Mouse (Mus musculus) left cerebral cortex, postnatal 4 days (tissue): ENCODE measurements around the gene Dmbx1. TPM values are rescaled to one million over a fixed set of nuclear protein-coding genes. Genes with fewer than 3 reads are reported as not detected.

Experiments used
- DNase-seq: peaks from one replicate; pipeline ENCODE4 v3.0.0-alpha.2; 2022
- intact Hi-C: fragments of 180-260 bp; cut with DNase I; formaldehyde crosslinking; loops from one replicate; pipeline ENCODE4 v1.15.1; 2025
- total RNA-seq, 2 experiments: library from RNA; stranded (reverse); gene quantifications; 2 replicates each; pipeline ENCODE4 v1.2.3; 2021

Gene Dmbx1
- total RNA-seq, 2 experiments from 2014 or later: 0.10 to 0.38 TPM

DNA sequence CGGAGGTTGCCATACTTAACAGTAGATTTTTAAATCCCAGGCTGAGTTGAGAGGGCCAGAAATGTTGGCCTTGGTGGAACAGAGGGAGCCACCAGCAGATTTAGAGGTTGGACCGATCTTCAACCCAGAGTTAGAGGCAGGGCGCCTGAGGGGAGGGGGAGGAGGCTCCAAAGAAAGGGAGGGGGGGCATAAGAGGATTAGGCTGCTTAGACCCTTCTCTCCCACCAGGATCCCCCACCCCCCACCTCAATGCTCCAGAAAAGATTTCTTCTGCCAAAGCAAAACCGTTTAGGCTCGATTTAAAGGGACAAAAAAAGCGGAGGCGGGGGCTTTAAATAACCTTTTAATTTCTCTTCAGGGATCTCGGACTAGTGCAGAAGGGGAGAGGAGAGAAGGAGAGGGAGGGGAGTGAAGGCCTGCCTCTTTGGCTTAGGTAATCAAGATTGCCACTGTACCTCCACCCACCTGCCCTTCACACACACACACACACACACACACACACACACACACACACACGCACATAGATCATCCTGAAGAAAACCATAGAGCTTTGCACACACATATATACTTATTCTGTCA lies 1.6 kb upstream of the Dmbx1 start:
- intact Hi-C loops: no loop called here
- no peak for DNase-seq

- intact Hi-C loops: no loop called here
These were observed 955 bp upstream of the Dmbx1 start for GRCm38 (mm10) chr4:115940681-115941080.

DNA sequence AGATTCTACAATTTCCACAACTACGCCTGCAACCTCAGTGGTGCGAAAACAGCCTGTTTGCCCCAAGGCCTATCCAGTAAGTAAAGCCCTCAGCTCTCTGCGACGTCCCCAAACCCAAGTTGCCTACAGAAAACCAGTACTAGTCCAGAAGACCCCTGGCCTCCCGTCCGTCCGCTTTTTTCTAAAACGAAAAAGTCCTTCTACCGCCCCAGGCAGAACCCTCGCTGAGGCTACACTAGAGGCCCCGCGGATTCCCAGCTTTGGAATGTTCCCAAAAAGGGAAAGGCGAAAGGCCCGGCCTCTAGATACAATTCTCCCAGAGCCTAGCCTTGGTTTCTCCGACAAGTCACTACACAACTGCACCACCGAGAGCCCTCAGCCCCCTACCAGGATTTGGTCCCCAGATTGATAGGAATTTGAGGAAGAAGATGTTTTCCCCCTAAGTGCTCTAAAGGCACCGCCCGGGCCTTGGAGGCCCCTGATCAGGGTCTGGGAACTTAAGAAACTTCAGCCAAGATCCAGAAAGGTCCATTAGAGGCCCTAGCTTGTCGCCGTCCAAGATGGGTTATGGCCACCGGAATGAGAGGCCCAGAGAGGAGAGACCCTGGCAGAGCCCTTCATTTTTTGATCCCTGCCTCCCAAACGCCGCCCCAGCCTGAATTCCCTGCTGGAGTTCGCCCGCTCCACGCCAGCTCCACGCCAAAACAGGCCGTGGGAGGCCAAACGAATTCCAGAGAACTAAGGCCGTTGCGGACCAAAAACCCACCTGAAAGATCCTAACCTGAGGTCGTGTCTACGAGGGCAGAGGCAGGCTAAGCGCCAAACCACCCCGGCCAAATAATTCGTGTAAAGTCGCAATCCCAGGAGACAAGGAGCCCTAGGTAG lies 1.2 kb downstream of the Dmbx1 start:
- intact Hi-C loops: no loop called here
- DNase-seq: no peak

More at GRCm38 (mm10) chr4:115940681-115941080, 955 bp upstream of the Dmbx1 start:
- no peak for DNase-seq

DNA sequence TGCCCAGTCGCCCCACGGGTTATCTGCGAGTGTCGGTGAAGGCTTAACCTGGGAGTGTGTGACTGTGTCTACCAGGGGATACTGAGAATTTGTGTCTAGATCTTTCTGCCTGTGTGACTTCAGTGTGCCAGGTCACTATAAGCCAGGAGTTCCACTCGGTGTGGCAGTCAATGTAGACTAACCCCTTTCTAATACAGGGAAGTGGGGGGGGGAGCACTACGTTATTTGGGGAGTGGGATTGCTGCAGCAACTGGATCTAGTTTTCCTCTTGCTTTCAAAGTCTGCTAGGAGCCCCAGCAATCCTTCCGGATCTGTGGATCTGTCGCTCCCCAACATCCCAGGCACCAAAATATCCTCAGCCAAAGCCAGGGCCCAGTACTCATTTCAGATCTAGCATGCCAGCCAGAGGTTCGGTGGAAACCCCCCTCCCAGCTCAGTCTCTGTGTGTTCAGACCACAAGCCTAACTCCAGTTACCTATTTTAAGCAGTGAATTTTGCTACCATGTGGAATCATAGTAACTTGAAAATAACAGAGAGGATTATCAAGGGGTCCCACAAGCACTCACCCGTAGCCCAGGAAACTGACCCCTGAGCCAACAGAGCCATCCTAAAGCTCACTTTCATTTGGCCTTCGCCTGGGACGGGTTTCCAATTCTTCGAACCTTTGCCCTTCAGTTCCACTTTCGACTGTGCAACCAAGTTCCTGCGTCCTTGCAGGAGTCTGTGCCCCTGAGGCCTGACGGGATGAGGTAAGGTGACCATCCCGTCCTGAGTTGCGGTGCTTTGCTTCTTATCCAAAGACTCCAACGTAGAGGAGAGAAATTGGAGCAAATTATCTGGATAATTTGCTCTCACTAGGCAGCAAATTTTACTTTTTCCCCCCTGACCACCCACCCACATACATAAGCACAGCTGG lies 2.4 kb downstream of the Dmbx1 start:
- intact Hi-C loops: no loop called here
- DNase-seq: no peak

GRCm38 (mm10) chr4:115936646-115937045 lies 3.1 kb downstream of the Dmbx1 start:
- DNase-seq: no peak
- intact Hi-C loops: no loop called here

DNA sequence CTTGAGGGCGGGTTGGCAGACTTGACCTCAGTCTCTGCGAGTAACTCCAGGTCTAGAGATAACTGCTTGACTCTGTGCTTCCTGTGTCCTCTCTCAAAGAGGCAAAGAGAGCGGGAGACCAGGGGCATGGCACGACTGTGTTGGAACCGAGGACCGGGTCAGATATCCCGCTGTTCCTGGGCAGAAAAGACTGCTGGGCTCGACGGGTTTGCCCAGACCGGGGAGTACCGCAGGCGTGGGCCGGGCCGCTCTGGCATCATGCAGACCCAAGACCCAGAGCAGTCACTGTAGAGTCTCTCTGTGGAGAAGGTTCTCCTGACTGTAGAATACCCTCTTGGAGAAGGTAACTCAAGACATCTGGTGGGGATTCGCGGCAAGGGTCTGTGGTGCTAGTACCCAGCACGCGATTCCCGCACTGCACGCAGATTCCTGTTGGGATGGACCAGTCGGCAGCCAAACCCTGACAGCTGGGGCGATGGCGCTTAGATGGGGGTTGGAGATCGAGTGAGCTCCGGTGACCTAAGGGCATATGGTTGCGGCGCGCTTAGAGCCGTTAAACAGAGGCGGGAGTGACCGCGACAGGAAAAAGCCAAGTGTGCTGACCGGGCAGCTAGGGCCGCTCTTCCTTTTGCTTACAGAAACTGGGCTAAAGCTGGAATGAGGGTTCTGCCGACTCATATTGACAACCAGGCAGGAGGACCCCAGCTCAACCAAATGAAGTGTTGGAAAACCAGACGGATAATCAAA lies 3.7 kb downstream of the Dmbx1 start:
- intact Hi-C loops: no loop called here
- no peak for DNase-seq

DNA sequence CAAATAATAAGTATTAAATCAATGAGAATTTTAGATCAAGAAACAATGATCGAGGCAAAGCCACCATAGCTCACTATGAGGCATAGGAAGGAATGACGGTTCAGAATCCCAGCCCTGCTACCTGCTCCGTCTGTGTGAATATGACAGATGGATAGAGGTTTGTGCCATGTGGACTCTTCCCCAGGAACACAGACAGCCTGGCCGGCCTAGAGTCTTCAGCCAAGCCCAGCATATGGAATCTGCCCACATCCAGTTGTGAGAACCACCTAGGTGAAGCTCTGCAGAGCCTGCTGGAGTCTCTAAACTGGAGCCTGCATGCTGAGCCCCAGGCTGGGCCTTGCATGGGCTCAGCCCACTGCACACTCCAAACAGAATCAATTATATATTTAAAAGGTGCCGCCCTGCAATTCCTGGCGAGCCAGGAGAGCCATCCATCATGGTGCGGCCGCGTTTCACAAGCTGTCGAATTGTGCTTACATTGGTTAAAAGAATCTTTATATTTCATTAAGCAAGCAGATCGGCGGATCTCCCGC lies 8.1 kb downstream of the Dmbx1 start:
- DNase-seq: no peak
- intact Hi-C loops: no loop called here

DNA sequence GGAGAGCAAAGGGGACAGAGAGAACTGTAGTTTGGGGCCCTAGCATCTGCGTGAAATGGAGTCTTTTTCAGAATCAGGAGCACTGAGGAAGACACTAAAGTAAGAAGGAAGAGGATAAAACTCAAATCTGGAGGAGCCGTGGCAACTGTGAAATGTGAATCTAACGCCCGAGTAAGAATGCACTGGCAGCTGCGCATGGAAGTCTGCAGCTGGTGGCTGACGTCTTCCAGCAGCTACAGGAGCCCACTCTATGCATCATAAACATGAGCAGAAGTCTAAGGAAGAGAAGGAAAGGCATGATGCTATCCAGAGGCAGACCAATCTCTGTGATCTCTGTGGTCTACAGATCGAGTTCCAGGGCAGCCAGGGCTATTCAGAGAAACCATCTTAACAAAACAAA lies 12.1 kb downstream of the Dmbx1 start:
- intact Hi-C loops: no loop called here
- DNase-seq: no peak

DNA sequence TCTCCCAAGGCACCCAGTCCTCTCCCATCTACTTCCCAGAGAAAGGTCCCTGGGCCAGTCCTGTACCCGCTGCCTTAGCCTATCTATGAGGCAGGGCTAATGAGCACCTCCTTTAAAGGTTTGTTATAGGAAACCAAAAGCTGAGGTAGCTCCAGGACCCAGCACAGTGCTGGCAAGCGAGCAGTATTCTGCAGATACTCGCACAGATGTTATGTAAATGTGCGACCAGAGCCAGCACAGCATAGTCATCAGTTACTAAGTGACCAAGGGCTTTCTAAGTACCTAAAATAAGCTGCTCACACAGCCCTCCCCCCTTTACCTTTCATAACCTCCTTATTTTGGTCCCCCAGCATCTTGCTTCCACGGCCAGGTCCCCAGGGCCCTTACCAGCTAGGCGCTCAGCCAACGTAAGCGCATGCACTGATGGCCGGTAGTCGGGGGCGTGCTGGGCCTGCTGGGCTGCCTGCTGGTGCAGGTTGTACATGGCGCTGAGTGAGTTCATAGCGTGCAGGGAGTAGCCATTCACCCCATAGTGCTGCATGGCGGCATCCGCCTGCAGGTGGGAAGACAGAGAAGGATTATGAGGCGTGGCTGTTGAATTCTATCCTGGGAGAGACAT lies 16.4 kb downstream of the Dmbx1 start:
- DNase-seq: peak; percentile 49
- intact Hi-C loops: no loop called here

- intact Hi-C loops: no loop called here
- DNase-seq: no peak
These were observed 17.0 kb downstream of the Dmbx1 start for GRCm38 (mm10) chr4:115922688-115923087.

GRCm38 (mm10) chr4:115919911-115920310 lies 19.8 kb downstream of the Dmbx1 start:
- intact Hi-C loops: no loop called here
- no peak for DNase-seq

GRCm38 (mm10) chr4:115911586-115911985 lies 28.1 kb downstream of the Dmbx1 start:
- no peak for DNase-seq
- intact Hi-C loops: no loop called here

DNA sequence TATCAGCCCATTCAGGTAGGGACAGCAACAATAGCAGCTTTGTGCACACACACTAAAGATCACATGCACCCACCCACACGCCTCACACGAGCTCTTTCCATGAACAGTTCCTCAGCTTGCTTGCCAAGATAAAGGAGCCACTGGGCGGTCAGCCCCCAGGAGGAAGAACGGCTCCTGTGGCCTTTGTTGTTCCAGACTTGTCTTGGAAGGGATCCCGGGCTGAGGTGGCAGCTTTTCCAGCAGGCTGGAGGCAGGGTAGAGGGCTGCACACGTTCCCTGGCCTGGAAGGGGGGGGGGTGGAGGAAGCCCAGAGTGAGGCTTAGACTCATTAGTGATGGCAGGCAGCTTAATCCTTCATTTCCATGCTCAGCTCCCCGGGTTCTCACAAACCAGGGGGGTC lies 31.1 kb downstream of the Dmbx1 start:
- peak; percentile 74 for DNase-seq
- intact Hi-C loops: loop anchor here (10.0 kb wide), 1 partner anchor 156 kb away; no protein-coding TSS in a partner anchor

DNA sequence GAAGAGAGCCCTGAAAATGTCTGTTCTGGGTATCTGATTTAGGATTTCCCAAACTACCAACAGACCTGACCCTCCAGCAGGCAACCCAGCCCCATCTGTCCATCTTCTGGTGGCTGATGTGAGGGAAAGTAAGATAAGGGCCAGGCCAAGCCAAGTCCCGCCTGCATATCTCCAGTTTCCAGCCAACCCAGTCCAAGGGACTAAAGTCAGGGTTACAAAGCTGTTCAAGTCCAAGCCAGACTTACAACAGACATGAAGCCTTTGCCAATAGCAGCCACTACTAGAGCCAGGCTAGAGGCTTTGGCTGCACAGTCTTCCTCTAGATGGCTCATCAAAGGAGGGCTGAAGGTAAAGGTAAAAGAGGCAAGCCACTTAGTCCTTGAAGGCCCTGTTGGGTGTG lies 31.7 kb downstream of the Dmbx1 start:
- intact Hi-C loops: loop anchor here (10.0 kb wide), 1 partner anchor 157 kb away; no protein-coding TSS in a partner anchor
- DNase-seq: no peak

- DNase-seq: no peak
- intact Hi-C loops: loop anchor here (10.0 kb wide), 1 partner anchor 158 kb away; no protein-coding TSS in a partner anchor
These were observed 32.9 kb downstream of the Dmbx1 start for GRCm38 (mm10) chr4:115906791-115907190.

GRCm38 (mm10) chr4:115905701-115906100 lies 34.0 kb downstream of the Dmbx1 start:
- peak; percentile 80 for DNase-seq
- intact Hi-C loops: loop anchor here (10.0 kb wide), 1 partner anchor 159 kb away; no protein-coding TSS in a partner anchor

GRCm38 (mm10) chr4:115904375-115904774 lies 35.4 kb downstream of the Dmbx1 start:
- intact Hi-C loops: loop anchor here (5.0 to 10.0 kb wide), 2 partner anchors 160 to 172 kb away; no protein-coding TSS in a partner anchor
- no peak for DNase-seq

- intact Hi-C loops: loop anchor here (2.0 to 10.0 kb wide), 3 partner anchors 78 to 171 kb away; no protein-coding TSS in a partner anchor
- DNase-seq: peak; percentile 87
These were observed 36.9 kb downstream of the Dmbx1 start for GRCm38 (mm10) chr4:115902816-115903215.

GRCm38 (mm10) chr4:115897901-115898631 lies 41.7 kb downstream of the Dmbx1 start:
- peak; percentile 23 for DNase-seq
- intact Hi-C loops: no loop called here
